Mouse (Mus musculus): ENCODE results near the gene Flt1. TPM values are rescaled to one million over a fixed set of nuclear protein-coding genes. Genes with fewer than 3 reads are reported as not detected.
A peak's percentile ranks its signal among the peaks of the same experiment; 100 is the strongest.

Gene Flt1
- polyA plus RNA-seq, 1 experiment from 2014 or later, result 11.5 TPM

DNA sequence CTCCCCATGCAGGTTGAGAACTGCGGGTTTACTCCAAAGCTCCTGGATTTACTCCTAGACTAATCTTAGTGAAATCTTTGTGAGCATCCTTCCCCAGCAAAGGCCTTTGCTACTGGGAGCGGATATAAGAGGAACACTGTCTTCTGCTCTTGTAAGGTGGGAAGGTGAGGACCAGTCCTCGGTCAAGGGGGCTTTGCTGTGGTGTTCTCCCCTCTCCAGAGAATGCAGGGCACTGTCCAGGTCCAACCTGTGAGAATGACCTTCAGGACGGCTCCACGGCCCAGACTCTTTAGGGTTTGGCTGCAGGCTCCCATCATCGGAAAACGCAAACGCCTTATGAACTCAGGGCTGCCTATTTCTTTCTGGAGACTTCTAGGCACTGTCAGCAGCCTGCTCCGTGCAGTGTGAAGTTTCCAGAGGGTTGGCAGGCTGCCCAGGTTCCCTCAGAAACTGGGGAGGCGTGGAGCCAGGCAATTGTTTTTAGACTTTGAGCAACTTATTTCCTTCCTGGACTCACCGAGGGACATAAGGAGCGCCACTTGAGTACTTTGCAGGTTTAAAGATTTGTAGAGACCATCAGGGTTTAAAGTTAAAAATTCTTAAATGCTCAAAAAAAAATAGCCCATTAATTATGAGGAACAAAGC lies 80.7 kb downstream of the Flt1 start:
- no peaks in the 10 kb centered on the region for H3K36me3 ChIP-seq (ENCODE audit: control insufficient read depth, insufficient read depth, low read length)
- H3K4me1 ChIP-seq (ENCODE audit: control insufficient read depth, insufficient read depth, low read length), result 0 out of 2 replicates have a peak, but pooled peaks cover 3% of the 10 kb centered on the region
- H3K27ac ChIP-seq (ENCODE audit: low read length), result peak overlapping the region; percentile 45; the same call in 1 of the 2 replicates
- ATAC-seq (ENCODE audit: insufficient number of reproducible peaks, insufficient read depth, low FRiP score, low read depth), result peak; percentile 72; the same call in 1 of the 2 replicates
- 38% methylated on average over 12 of the region's 12 CpGs for WGBS
- H3K9ac ChIP-seq (replicated peaks; ENCODE audit: low read depth, low read length), result no peak overlapping the region
- H3K4me3 ChIP-seq (ENCODE audit: low read depth, low read length), result no peak overlapping the region
- H3K9me3 ChIP-seq (ENCODE audit: control insufficient read depth, low read depth, low read length), result no peaks in the 10 kb centered on the region
- no peaks in the 10 kb centered on the region for H3K27me3 ChIP-seq (ENCODE audit: control insufficient read depth, insufficient read depth, low read length)
- H3K4me2 ChIP-seq (replicated peaks; ENCODE audit: low read depth, low read length), result no peak overlapping the region

DNA sequence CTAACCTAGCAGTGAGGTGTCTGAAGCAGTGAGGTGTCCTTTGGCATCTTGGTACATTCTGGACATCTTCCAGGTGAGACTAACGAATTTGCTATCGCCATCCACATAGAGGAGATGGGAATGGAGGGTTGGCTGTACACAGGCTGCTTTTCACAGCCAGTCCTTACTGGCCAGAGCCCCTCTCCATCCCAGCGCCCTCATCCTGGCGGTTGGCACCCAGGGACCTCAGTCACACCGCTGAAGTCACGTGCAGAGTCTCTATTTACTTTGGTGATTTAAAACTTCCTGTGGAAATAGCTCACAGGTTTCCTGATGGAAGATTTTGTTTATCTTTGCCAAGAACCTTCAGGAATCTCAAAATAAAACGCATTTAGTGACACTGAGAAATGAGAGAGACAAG lies 84.4 kb downstream of the Flt1 start:
- H3K27me3 ChIP-seq (ENCODE audit: control insufficient read depth, insufficient read depth, low read length), result no peaks in the 10 kb centered on the region
- ATAC-seq (ENCODE audit: insufficient number of reproducible peaks, insufficient read depth, low FRiP score, low read depth), result no peak
- H3K9me3 ChIP-seq (ENCODE audit: control insufficient read depth, low read depth, low read length), result no peaks in the 10 kb centered on the region
- no peak overlapping the region for H3K9ac ChIP-seq (replicated peaks; ENCODE audit: low read depth, low read length)
- H3K36me3 ChIP-seq (ENCODE audit: control insufficient read depth, insufficient read depth, low read length), result no peaks in the 10 kb centered on the region
- WGBS, result 38% methylated on average over 7 of the region's 7 CpGs
- no peak overlapping the region for H3K4me2 ChIP-seq (replicated peaks; ENCODE audit: low read depth, low read length)
- H3K4me3 ChIP-seq (ENCODE audit: low read depth, low read length), result no peak overlapping the region
- 0 out of 2 replicates have a peak, but pooled peaks cover 3% of the 10 kb centered on the region for H3K4me1 ChIP-seq (ENCODE audit: control insufficient read depth, insufficient read depth, low read length)
- H3K27ac ChIP-seq (ENCODE audit: low read length), result no peak overlapping the region

DNA sequence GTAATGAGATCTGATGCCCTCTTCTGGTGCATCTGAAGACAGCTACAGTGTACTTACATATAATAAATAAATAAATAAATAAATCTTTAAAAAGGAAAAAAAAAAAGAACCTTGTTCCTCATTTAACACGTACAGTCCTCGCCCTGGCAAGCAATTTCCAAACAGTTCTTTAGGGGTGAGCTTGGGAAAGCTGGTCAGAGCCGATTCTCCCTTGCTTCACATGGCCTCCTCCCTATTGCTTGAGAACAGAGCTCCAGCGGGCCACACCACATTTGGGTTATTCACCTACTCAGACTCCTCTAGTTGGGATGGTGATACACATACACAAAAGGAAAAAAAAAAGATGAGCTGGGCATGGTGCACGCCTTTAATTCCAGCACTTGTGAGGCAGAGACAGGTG lies 85.9 kb downstream of the Flt1 start:
- H3K9ac ChIP-seq (replicated peaks; ENCODE audit: low read depth, low read length), result no peak overlapping the region
- no peaks in the 10 kb centered on the region for H3K9me3 ChIP-seq (ENCODE audit: control insufficient read depth, low read depth, low read length)
- H3K4me2 ChIP-seq (replicated peaks; ENCODE audit: low read depth, low read length), result no peak overlapping the region
- H3K27me3 ChIP-seq (ENCODE audit: control insufficient read depth, insufficient read depth, low read length), result no peaks in the 10 kb centered on the region
- no peak overlapping the region for H3K4me3 ChIP-seq (ENCODE audit: low read depth, low read length)
- 86% methylated on average over 5 of the region's 5 CpGs for WGBS
- 0 out of 2 replicates have a peak, but pooled peaks cover 2% of the 10 kb centered on the region for H3K4me1 ChIP-seq (ENCODE audit: control insufficient read depth, insufficient read depth, low read length)
- no peak overlapping the region for H3K27ac ChIP-seq (ENCODE audit: low read length)
- H3K36me3 ChIP-seq (ENCODE audit: control insufficient read depth, insufficient read depth, low read length), result no peaks in the 10 kb centered on the region
- ATAC-seq (ENCODE audit: insufficient number of reproducible peaks, insufficient read depth, low FRiP score, low read depth), result no peak

DNA sequence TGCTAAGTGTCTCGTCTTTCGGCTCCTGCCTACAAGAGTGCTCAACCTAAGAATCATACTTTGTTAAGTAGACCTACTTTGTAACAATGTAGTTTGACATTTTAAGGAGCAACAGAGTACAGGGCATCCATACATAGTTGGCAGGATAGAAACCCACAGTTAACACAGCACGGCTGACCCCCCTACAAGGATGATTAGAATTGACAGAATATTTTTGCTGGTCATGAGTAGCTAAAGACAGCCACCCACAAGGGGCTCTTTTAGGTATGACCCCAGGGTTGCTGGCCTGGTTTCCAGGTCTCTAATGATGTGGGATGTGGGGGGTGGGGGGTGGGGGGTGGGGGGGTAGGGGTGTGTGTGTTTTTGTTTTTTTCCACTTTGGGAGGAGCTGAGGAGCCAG lies 89.1 kb downstream of the Flt1 start:
- no peaks in the 10 kb centered on the region for H3K27me3 ChIP-seq (ENCODE audit: control insufficient read depth, insufficient read depth, low read length)
- ATAC-seq (ENCODE audit: insufficient number of reproducible peaks, insufficient read depth, low FRiP score, low read depth), result no peak
- H3K4me1 ChIP-seq (ENCODE audit: control insufficient read depth, insufficient read depth, low read length), result no peaks in the 10 kb centered on the region
- H3K36me3 ChIP-seq (ENCODE audit: control insufficient read depth, insufficient read depth, low read length), result no peaks in the 10 kb centered on the region
- H3K9me3 ChIP-seq (ENCODE audit: control insufficient read depth, low read depth, low read length), result no peaks in the 10 kb centered on the region
- WGBS, result 81% methylated on average over 3 of the region's 3 CpGs
- H3K27ac ChIP-seq (ENCODE audit: low read length), result no peak overlapping the region
- no peak overlapping the region for H3K4me3 ChIP-seq (ENCODE audit: low read depth, low read length)
- no peak overlapping the region for H3K9ac ChIP-seq (replicated peaks; ENCODE audit: low read depth, low read length)
- H3K4me2 ChIP-seq (replicated peaks; ENCODE audit: low read depth, low read length), result no peak overlapping the region

DNA sequence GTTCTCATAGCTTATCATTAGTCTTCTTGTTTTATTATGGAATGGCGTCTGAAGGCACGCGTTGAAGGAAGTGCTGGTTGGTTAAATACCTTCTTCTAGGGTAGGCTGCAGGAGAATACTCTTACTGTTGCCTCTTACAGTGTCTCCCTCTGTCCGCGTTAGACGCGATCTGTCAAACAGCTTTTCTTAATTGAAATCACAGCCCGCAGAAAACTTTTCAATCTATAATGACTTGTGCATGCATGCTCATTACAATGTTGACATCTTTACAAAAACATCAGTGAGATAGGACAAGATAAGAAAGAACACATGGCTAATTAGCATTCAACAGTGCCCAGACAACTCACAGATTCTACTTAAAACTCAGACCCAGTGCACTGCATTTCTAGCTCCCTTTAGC lies 89.9 kb downstream of the Flt1 start:
- no peak overlapping the region for H3K4me2 ChIP-seq (replicated peaks; ENCODE audit: low read depth, low read length)
- no peak overlapping the region for H3K27ac ChIP-seq (ENCODE audit: low read length)
- no peaks in the 10 kb centered on the region for H3K36me3 ChIP-seq (ENCODE audit: control insufficient read depth, insufficient read depth, low read length)
- H3K4me1 ChIP-seq (ENCODE audit: control insufficient read depth, insufficient read depth, low read length), result no peaks in the 10 kb centered on the region
- no peak for ATAC-seq (ENCODE audit: insufficient number of reproducible peaks, insufficient read depth, low FRiP score, low read depth)
- no peaks in the 10 kb centered on the region for H3K27me3 ChIP-seq (ENCODE audit: control insufficient read depth, insufficient read depth, low read length)
- no peak overlapping the region for H3K9ac ChIP-seq (replicated peaks; ENCODE audit: low read depth, low read length)
- no peaks in the 10 kb centered on the region for H3K9me3 ChIP-seq (ENCODE audit: control insufficient read depth, low read depth, low read length)
- no peak overlapping the region for H3K4me3 ChIP-seq (ENCODE audit: low read depth, low read length)
- WGBS, result 78% methylated on average over 8 of the region's 8 CpGs

DNA sequence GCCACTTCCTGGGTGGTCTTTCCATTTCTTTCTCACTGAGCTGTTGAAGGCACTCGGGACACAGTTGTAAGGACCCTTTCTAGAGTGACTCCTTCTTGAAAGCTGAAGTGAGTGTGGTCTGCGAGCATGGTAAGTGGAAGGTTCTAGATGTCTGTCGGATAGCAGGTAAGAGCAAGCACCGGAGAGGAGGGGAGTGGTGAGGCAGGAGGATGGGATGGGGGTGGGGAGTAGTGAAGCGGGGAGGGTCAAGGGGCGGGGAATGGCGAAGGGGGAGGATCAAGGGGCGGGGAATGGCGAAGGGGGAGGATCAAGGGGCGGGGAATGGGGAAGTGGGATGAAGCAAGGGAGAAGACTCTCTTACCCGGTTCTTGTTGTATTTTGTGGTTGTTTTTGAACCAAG lies 91.8 kb downstream of the Flt1 start:
- H3K36me3 ChIP-seq (ENCODE audit: control insufficient read depth, insufficient read depth, low read length), result no peaks in the 10 kb centered on the region
- H3K9me3 ChIP-seq (ENCODE audit: control insufficient read depth, low read depth, low read length), result no peaks in the 10 kb centered on the region
- no peak overlapping the region for H3K4me3 ChIP-seq (ENCODE audit: low read depth, low read length)
- WGBS, result 40% methylated on average over 11 of the region's 11 CpGs
- no peak for ATAC-seq (ENCODE audit: insufficient number of reproducible peaks, insufficient read depth, low FRiP score, low read depth)
- no peak overlapping the region for H3K4me2 ChIP-seq (replicated peaks; ENCODE audit: low read depth, low read length)
- H3K27me3 ChIP-seq (ENCODE audit: control insufficient read depth, insufficient read depth, low read length), result no peaks in the 10 kb centered on the region
- no peaks in the 10 kb centered on the region for H3K4me1 ChIP-seq (ENCODE audit: control insufficient read depth, insufficient read depth, low read length)
- H3K27ac ChIP-seq (ENCODE audit: low read length), result no peak overlapping the region
- no peak overlapping the region for H3K9ac ChIP-seq (replicated peaks; ENCODE audit: low read depth, low read length)

DNA sequence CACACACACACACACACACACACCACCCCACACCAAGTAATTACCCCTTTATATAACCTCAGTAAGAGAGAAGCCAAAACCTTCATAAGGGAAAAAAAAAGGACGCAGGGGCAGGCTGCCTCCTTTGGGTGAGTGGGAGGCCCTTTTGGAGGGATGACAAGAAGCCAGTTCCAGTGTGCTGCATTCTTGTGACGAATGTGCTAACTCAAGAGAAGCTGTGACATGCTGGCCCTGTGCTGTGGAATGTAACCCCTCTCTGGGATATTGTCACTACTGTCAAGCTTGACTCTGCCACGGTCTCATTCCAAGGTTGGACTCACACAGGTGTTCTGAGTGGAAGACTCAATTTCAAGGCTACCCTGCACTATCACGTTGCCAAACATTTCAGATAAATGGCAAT lies 93.1 kb downstream of the Flt1 start:
- Histone ChIP-seq H3K27ac (ENCODE audit: low read length) (no peak overlapping the region), H3K9me3 (ENCODE audit: control insufficient read depth, low read depth, low read length) (no peaks in the 10 kb centered on the region), H3K9ac (replicated peaks; ENCODE audit: low read depth, low read length) (no peak overlapping the region), H3K4me1 (ENCODE audit: control insufficient read depth, insufficient read depth, low read length) (no peaks in the 10 kb centered on the region), H3K4me3 (ENCODE audit: low read depth, low read length) (no peak overlapping the region), H3K4me2 (replicated peaks; ENCODE audit: low read depth, low read length) (no peak overlapping the region), H3K36me3 (ENCODE audit: control insufficient read depth, insufficient read depth, low read length) (no peaks in the 10 kb centered on the region), H3K27me3 (ENCODE audit: control insufficient read depth, insufficient read depth, low read length) (no peaks in the 10 kb centered on the region)
- WGBS, result 65% methylated on average over 4 of the region's 4 CpGs
- no peak for ATAC-seq (ENCODE audit: insufficient number of reproducible peaks, insufficient read depth, low FRiP score, low read depth)

DNA sequence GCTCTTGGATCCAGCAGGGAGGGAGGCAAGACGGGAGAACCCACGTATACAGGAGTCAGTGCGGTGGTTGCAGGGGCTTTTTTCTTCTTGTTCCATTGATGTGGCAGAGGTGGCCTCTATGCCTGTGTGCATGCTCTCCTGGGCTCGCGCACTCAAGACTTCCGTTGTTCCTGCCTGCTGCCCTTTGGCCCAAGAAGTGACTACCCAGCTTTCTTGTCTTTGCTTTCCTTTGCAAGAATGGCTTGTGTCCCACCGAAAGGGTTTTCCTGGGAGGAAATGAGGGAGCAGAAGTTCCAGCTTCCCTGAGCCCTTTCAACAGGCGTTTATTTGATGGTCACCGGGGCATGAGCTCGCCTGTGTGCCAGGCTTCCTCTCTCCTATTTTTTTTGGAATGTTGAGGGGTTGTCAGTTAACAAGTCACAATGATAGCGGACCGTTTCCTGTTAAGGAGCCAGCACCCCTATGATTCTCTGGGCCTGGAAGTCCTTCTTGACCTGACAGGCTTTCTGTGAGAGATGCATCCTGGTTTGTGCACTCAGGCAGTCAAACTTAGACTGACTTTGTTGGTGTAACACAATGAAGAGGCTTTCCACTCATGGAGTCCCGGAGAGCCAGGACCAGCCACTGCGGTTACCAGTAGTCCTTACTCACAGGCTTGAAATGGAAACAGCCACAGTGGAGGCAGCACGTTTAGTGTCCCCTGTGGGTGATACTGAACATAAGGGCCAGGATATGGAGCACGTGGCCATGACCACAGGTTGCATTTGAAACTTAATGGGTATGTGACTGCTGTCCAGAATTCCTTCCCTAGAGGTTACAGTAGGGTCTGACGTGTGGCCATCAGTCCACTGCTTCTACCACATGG lies 95.2 kb downstream of the Flt1 start:
- H3K9me3 ChIP-seq (ENCODE audit: control insufficient read depth, low read depth, low read length), result no peaks in the 10 kb centered on the region
- no peak overlapping the region for H3K9ac ChIP-seq (replicated peaks; ENCODE audit: low read depth, low read length)
- H3K4me1 ChIP-seq (ENCODE audit: control insufficient read depth, insufficient read depth, low read length), result no peaks in the 10 kb centered on the region
- no peaks in the 10 kb centered on the region for H3K27me3 ChIP-seq (ENCODE audit: control insufficient read depth, insufficient read depth, low read length)
- H3K27ac ChIP-seq (ENCODE audit: low read length), result no peak overlapping the region
- H3K4me2 ChIP-seq (replicated peaks; ENCODE audit: low read depth, low read length), result no peak overlapping the region
- H3K36me3 ChIP-seq (ENCODE audit: control insufficient read depth, insufficient read depth, low read length), result no peaks in the 10 kb centered on the region
- 81% methylated on average over 17 of the region's 17 CpGs for WGBS
- ATAC-seq (ENCODE audit: insufficient number of reproducible peaks, insufficient read depth, low FRiP score, low read depth), result no peak
- H3K4me3 ChIP-seq (ENCODE audit: low read depth, low read length), result no peak overlapping the region
